Mouse (Mus musculus) myocyte (in vitro differentiated cells): ENCODE results near the gene B4galt3.

Experiments
- CEBPB ChIP-seq: IDR thresholded peaks from 2 replicates; pipeline ENCODE4 v1.6.1; 2011; ENCODE audit warnings: mild to moderate bottlenecking, moderate library complexity; ENCODE audit not compliant: poor library complexity, insufficient read depth, severe bottlenecking
- MAX ChIP-seq: IDR thresholded peaks from one replicate; pipeline ENCODE4 v1.6.1; 2011; ENCODE audit warnings: low read depth, mild to moderate bottlenecking, control low read depth
- MYOD1 ChIP-seq, 3 experiments: IDR thresholded peaks; one replicate each; pipeline ENCODE4 v1.6.1; 2011; ENCODE audit warnings: control low read depth in 2 of 3, low read depth in 2 of 3, mild to moderate bottlenecking in 2 of 3, moderate library complexity in 1 of 3; ENCODE audit not compliant: insufficient read length in 2 of 3, control insufficient read depth in 1 of 3
- MYOG ChIP-seq, 3 experiments: IDR thresholded peaks; one replicate each; pipeline ENCODE4 v1.6.1; 2011; ENCODE audit warnings: control low read depth in 2 of 3, low read depth in 2 of 3, mild to moderate bottlenecking in 2 of 3; ENCODE audit not compliant: insufficient read length in 2 of 3, control insufficient read depth in 1 of 3, insufficient read depth in 1 of 3
- POLR2A ChIP-seq: IDR thresholded peaks from one replicate; pipeline ENCODE4 v1.6.1; 2011; ENCODE audit warnings: low read depth, mild to moderate bottlenecking, control low read depth, moderate library complexity; ENCODE audit not compliant: insufficient read length
- POLR2AphosphoS2 ChIP-seq: IDR thresholded peaks from one replicate; pipeline ENCODE4 v1.6.1; 2011; ENCODE audit warnings: low read depth, control low read depth; ENCODE audit not compliant: insufficient read length
- TCF12 ChIP-seq: IDR thresholded peaks from one replicate; pipeline ENCODE4 v1.6.1; 2011; ENCODE audit warnings: mild to moderate bottlenecking, control low read depth; ENCODE audit not compliant: poor library complexity, insufficient read depth, severe bottlenecking
- USF1 ChIP-seq: IDR thresholded peaks from one replicate; pipeline ENCODE4 v1.6.1; 2011; ENCODE audit warnings: low read depth, mild to moderate bottlenecking, control low read depth, moderate library complexity

DNA sequence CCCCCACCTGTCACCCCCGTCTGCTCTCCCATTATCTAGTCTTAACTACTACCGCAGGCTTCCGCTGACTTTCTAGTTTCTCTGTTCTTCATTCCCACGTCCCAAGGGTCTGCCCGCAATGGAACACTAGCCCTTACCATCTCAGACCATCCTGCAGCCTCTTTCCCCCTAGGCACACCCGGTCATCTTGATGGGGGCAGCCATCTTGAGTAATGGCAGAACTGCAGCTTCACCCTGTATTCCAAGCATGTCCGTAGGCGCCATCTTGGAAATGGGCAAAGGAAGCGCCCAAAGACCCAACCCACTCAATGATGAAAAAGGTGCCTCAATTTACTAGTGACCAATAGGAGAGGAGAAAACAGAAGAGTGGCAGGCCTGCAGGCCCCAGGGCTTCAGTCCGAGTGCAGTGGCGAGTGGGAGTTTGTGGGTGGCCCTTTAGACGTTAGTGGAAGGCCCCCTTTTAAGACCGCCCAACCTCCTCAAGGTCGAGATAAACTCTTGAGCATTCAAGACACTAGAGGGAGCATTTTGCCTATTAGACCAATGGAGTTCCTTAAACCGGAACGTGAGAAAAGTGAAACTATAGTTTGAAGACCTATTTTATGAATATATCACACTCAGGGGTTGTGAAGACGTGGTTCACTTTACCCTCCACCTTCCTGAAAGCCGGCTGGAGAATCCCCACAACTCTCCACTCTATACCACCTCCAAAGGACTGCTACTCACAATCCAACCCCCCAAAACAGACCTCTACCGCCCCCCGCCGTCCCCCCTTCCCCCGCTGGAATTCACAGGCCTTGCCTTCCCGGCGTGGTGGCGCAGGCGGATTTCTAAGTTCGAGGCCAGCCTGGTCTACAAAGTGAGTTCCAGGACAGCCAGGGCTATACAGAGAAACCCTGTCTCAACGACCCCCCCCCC, 47.6 kb upstream of the B4galt3 start, which contains the start of gene Tomm40l:
- TF ChIP-seq TCF12 (no peak), MYOD1 (IDR thresholded peaks at IDR 0.05; ENCODE audit: control insufficient read depth in 1 of 3, insufficient read length in 2 of 3, low read depth in 2 of 3) (no peak), USF1 (no peak), MYOG (IDR thresholded peaks at IDR 0.05; ENCODE audit: control insufficient read depth in 1 of 3, insufficient read depth in 1 of 3, insufficient read length in 2 of 3, low read depth in 2 of 3) (no peak), POLR2AphosphoS2 (peak; percentile 18), MAX (no peak), CEBPB (no peak), POLR2A (peak; percentile 52)
